Mouse (Mus musculus) adrenal gland, adult (tissue): ENCODE data around the gene Kank3.

ENCODE experiments used
- DNase-seq, 2 experiments: peaks; one replicate each; pipeline ENCODE4 v3.0.0; 2022 to 2023; ENCODE audit warnings: low spot score in 1 of 2; ENCODE audit not compliant: inconsistent age in 2 of 2

The Kank3 gene

GRCm38 (mm10) chr17:33807181-33807888 lies 3.0 kb upstream of the Kank3 start:
- peak; percentile 35 to 78 for DNase-seq

GRCm38 (mm10) chr17:33808192-33808591 lies 2.1 kb upstream of the Kank3 start:
- DNase-seq = peak; percentile 50 to 90

- DNase-seq = peak; percentile 52 to 86
Measured at GRCm38 (mm10) chr17:33811142-33811516, 810 bp downstream of the Kank3 start.

GRCm38 (mm10) chr17:33812475-33812874 lies 2.2 kb downstream of the Kank3 start:
- DNase-seq = peak; percentile 38 to 71

- DNase-seq = peak; percentile 63 to 80
Measured at GRCm38 (mm10) chr17:33812990-33813389, 2.7 kb downstream of the Kank3 start.

GRCm38 (mm10) chr17:33815399-33815798 lies 5.1 kb downstream of the Kank3 start:
- no peak for DNase-seq

GRCm38 (mm10) chr17:33816612-33817011 lies 6.3 kb downstream of the Kank3 start:
- DNase-seq = no peak

GRCm38 (mm10) chr17:33817184-33817968 lies 7.1 kb downstream of the Kank3 start:
- peak; percentile 94 to 97 for DNase-seq

GRCm38 (mm10) chr17:33817969-33818643 lies 7.8 kb downstream of the Kank3 start:
- no peak for DNase-seq

- peak in 1 of 2 experiments; percentile 36 for DNase-seq
Measured at GRCm38 (mm10) chr17:33822436-33822959, 12.2 kb downstream of the Kank3 start.

- DNase-seq = peak in 1 of 2 experiments; percentile 62
Measured at GRCm38 (mm10) chr17:33823171-33823570, 12.9 kb downstream of the Kank3 start.

GRCm38 (mm10) chr17:33824084-33824996 lies 14.0 kb downstream of the Kank3 start, which contains the start of the genes Rps28 and Ndufa7:
TSS of gene Rps28 (minus strand) at chr17:33824562.
TSS of gene Ndufa7 (plus strand) at chr17:33824572.
- peak; percentile 98 to 100 for DNase-seq

- DNase-seq = peak in 1 of 2 experiments; percentile 74
Measured at GRCm38 (mm10) chr17:33824997-33825330, 14.6 kb downstream of the Kank3 start.

GRCm38 (mm10) chr17:33825462-33825861 lies 15.1 kb downstream of the Kank3 start:
- peak in 1 of 2 experiments; percentile 56 for DNase-seq

GRCm38 (mm10) chr17:33826850-33827249 lies 16.5 kb downstream of the Kank3 start:
- peak; percentile 70 to 92 for DNase-seq

GRCm38 (mm10) chr17:33828892-33829291 lies 18.6 kb downstream of the Kank3 start:
- DNase-seq = peak; percentile 92 to 97

- DNase-seq = peak; percentile 31 to 61
Measured at GRCm38 (mm10) chr17:33829561-33829960, 19.2 kb downstream of the Kank3 start.

- DNase-seq = peak; percentile 93 to 98
Measured at GRCm38 (mm10) chr17:33842966-33843795, 32.9 kb downstream of the Kank3 start, which contains the start of gene Cd320. TSS of gene Cd320 (plus strand) at chr17:33843091.

- DNase-seq = no peak
Measured at GRCm38 (mm10) chr17:33844196-33844595, 33.9 kb downstream of the Kank3 start.
